Mouse (Mus musculus): Measurements from ENCODE around the gene BC024978.

BC024978 gene

DNA sequence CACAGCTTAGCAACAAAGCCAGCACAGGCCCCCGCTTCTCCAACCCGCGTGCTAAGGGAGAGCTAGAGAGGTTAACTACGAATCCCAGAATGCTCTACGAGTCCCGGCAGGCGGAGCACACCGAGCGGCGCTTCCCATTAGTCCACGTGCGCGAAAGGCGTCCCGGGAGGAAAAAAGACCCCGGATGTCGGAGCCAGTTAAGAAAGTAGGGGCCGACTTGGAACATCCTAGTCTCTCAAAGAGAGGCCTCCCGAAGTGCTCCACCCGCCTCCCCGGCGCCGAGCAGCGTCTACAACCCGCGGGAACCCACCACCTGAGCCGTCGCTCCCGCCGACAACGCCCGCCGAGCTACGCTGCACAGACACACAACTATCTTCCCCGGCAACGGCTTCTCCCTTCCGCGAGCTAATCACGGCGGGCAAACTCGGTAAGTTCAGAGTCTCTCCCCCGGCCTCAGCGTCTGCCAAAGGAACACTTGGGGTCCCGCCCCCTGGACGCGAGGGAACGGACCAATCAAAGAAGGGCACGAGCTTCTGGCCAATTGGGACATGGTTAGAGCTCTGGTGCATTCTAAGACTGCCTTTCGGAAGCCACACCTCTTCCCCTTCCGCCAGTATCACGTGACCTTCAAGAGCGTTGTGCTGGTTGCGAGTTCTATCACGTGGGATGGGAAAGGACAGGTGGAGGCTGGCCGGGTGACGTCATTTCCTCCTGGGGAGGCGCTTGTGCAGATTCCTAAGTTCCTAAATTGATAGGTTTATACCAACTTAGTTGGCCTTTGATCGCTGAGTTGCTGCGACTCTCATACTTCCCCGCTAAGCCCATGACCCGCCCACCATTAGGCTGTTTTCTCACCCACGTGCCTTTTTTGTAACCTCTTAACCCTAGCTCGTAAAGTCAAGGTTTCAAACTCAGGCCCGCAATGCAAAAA is at the start of gene BC024978, which contains the start of gene Snrpa:
TSS of gene BC024978 (plus strand) at position 101 of the 931 bp plus-strand sequence.
TSS of gene Snrpa (minus strand) at position 591 of the 931 bp plus-strand sequence.
- no peak for TF ChIP-seq GATA4 (IDR thresholded peaks at IDR 0.05; ENCODE audit: insufficient replicate concordance, low read length)

DNA sequence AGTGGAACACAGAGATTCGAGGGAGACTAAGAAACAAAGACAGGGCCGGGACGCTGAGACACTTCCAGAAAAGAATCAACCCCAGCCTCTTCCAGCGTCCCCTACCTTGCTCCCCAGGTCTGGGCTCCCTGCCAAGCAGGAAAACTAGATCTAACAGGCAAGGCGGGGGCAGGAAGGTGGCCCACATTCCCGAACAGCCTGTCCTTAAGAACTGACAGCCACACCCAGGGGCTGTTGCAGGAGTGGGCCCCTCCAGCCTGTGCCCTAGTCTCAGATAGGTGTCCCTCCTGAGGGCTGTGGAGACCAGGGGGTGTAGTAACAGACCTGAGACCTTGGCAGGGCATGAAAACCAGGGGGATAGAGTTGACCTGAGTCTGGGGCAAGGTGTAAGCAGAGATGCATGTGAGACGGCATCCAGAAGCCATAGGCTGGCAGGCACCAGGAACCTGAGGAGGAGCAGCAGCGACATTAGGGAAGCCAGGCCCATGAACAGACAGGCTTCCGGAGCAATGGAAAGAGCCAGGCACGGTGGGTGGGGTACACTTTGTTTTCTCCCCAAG is 42.3 kb upstream of the BC024978 start, which contains the start of gene Cyp2t4:
TSS of gene Cyp2t4 (plus strand) at position 510 of the 560 bp plus-strand sequence.
- TF ChIP-seq GATA4 (IDR thresholded peaks at IDR 0.05; ENCODE audit: insufficient replicate concordance, low read length) = no peak

DNA sequence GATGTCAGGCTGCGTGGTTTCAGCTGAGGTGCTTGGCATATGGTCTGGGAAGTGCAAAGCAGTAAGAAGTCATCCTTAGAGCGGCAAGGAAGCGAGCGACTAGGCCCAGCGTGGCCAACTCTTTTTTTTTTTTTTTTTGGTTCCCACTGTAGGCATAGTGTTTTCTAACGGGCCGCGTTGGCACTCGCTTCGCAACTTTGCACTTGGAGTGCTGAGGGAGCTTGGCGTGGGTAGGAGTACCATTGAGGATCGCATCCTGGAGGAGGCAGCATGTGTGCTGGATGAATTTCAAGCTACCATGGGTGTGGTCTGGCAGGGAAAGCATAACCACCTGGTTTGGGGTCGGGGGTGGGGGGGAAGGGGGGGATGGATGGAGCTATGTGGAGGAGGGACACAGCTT is 39.6 kb upstream of the BC024978 start:
- TF ChIP-seq GATA4 (IDR thresholded peaks at IDR 0.05; ENCODE audit: insufficient replicate concordance, low read length) = no peak

DNA sequence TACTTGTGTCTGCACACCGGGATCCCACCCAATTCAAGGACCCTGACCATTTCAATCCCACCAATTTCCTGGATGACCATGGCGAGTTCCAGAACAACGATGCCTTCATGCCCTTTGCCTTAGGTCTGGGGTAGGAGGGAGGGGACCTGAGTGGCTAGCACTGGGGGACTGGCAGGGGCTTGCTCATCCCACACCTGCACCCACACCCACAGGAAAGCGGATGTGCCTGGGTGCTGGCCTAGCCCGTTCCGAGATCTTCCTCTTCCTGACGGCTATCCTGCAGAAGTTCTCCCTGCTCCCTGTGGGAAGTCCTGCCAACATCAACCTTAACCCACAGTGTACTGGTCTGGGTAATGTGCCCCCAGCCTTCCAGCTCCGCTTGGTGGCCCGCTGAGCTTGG is 37.4 kb upstream of the BC024978 start:
- no peak for TF ChIP-seq GATA4 (IDR thresholded peaks at IDR 0.05; ENCODE audit: insufficient replicate concordance, low read length)

DNA sequence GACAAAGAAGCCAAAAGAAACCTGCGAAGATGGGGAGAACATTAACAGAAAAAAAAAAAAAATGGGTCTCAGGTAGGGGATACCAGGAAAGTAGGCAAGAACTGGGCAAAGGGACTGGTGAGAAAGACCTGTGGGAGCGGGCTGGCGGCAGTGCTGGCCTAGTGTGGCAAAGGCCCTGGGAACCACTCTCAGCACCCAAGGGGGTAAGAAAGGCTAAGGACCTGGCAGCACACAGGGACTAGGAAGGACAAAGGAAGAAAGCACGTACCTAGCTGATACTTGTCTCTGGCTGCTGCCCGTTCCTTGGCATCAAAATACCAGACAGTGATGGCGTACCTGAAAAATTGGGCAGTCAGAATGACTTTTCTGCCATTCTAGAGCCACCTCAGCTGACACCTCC is 36.3 kb upstream of the BC024978 start:
- TF ChIP-seq GATA4 (IDR thresholded peaks at IDR 0.05; ENCODE audit: insufficient replicate concordance, low read length) = no peak

DNA sequence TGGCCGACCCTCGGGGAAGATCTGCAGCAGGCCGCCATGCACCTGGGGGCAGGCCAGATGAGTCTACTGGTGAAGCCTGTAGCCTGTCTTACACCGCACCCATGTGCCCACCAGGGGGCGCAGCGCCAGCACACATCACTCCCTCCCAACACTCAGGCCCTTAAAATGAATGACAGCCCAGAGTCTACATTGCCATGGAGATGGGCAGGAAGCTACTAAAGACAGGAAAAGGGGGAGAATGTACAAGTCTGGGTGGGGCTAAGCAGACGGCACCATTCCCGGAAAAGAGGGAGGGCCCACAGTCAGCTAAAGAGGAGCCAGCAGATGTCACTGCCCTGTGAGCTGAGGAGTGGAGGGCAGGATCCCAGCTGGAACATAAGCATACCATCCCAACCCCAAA is 35.7 kb upstream of the BC024978 start:
- no peak for TF ChIP-seq GATA4 (IDR thresholded peaks at IDR 0.05; ENCODE audit: insufficient replicate concordance, low read length)

DNA sequence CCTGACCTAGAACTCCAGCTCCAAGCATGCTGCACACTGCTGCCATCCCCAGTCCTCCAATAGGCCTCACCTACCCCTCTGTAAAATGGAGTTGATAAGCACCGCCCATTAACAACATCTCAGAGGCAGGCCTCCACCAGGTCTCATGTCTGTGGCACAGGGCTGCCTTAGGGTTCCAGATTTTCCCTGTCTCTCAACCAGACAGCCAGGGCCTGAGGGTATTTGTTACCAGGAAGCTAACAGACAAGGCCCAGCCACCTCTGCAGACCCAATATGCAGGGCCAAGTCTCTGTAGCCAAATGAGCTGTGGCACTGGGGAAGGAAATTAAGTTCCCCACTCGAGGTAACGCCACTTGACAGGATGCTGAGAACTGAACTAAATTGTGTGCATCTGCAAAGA is 34.7 kb upstream of the BC024978 start:
- no peak for TF ChIP-seq GATA4 (IDR thresholded peaks at IDR 0.05; ENCODE audit: insufficient replicate concordance, low read length)

DNA sequence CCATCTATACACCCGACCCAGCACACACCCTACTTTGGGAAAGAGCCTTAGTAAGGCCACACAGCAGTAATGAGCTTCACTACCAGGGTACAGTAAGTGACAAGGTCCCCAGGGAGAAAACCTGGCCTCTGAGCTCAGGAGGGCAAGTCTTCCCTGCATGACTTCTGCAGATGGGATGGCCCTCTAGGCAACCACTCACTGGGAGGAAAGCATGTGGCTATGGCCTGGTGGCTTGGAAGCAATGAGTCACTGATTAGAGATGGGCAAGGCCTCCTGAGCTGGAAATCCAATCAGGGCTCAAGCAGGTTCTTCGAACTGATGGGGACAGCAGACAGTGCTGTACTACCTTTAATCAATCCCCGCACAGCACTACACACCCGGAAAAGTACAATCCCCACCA is 33.8 kb upstream of the BC024978 start:
- no peak for TF ChIP-seq GATA4 (IDR thresholded peaks at IDR 0.05; ENCODE audit: insufficient replicate concordance, low read length)

DNA sequence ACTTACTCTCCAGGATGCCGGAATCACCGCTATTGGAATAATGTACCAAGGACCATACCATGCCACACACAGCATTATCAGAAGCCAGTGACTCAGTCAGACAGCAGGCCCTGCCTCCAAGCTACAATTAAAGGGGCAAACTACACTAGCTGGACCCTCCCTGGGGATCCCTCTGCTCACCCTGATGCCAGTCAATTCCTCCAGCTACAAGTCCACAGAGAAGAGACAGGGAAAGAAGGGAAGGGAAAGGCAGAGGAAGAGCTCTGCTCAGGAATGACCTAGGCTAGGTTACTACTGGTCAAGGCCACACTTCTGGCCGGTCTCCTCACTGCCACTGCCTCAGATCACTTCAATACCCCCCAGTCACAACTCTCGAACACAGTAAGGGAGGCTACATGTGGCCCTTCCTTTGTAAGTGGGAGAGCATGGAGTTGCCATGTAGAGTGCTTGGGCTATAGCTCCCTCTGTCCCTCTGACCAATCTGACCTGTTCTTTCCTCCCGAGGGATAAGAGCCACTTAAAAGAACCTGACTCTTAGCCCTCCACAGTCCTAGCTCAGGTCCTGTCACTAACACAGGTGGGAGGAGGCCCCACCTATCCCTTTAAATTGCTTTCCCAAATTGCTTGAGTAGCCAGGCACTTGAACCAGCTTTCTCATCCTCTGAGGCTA is 32.7 kb upstream of the BC024978 start:
- TF ChIP-seq GATA4 (IDR thresholded peaks at IDR 0.05; ENCODE audit: insufficient replicate concordance, low read length) = no peak

DNA sequence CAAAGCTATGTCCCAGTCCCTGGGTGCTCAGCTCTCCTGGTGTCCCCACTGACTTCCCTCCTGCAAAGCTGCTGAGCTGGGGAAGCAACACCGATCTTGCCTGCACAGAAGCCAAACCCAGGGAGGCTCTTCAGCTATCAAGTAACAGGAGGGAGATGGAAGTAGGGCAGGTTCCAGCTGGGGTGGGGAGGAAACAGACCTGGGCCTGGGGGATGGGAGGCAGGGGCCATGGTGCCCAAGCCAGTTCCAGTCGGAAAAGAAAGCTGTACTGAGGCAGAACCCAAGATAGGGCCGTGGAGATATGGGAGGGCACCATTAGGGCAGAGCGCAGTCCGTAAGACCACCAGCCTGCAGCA is 32.2 kb upstream of the BC024978 start:
- no peak for TF ChIP-seq GATA4 (IDR thresholded peaks at IDR 0.05; ENCODE audit: insufficient replicate concordance, low read length)

DNA sequence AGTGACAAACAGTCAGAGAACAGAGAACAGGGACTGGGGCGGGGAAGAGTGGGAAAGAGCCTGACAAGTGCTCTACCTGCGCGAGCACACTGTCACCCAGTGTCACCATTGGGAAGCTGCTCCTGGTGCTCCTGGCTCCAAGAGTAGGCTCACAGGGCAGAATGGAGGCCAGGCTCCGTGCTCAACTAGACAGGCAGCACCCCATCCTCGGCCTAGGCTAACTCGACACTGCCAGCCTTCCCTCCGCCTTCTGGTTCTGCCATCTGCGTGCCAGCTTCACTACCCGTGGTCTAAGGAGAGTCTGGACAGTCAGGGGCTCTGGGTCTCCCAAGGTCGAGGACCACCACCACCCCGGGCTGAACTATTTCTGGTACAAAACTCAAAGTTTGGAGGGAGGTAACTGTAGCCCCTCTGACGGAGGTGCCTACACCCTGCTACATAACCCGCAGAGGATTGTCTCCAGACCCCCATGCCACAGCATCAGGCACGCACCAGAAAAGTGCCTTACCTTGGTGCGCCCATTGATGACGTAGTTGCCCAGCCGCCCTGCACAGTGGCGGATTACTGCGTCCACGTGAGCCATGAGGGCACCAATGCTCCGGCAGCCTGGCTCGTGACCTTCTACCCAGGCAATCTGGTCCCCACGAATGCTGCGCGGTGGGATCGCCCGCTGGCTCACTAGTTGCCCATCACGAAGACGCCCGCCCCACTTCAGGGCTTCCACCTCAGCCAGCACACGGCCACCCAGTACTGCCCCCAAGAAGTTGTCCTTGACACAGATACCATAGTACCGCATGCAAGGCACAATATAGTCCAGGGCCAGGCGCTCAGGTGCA is 31.3 kb upstream of the BC024978 start:
- no peak for TF ChIP-seq GATA4 (IDR thresholded peaks at IDR 0.05; ENCODE audit: insufficient replicate concordance, low read length)

DNA sequence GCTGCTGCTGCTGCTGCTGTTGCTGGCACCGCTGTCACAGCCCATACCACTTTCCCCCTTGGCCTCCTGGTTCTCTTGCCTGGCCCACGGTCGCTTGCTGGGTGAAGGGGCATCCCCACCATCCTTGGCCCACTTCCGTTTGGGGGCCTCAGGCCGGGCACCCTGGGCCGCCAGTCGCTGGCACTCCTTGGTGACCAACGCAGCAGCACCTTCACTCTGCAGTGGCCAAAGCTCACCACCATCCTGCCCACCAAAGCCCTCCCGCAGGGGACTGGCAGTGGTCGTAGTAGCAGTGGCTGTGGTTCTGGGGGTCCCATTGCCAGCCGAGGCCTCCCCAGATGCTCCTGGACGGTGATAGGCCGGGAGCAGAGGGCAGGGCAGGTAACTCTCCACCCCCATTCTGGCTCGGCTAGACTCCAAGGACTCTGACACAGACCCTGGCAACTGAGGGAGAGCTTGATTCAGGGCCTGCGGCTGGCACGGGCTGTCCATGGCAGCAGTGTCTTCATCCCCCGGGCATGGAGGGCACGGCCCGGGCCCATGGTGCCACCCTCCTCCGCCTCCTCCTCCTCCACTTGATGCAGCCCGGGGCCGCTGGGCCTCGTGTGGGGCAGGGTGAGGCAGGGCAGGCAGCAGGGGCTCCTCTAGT is 30.4 kb upstream of the BC024978 start:
- no peak for TF ChIP-seq GATA4 (IDR thresholded peaks at IDR 0.05; ENCODE audit: insufficient replicate concordance, low read length)

DNA sequence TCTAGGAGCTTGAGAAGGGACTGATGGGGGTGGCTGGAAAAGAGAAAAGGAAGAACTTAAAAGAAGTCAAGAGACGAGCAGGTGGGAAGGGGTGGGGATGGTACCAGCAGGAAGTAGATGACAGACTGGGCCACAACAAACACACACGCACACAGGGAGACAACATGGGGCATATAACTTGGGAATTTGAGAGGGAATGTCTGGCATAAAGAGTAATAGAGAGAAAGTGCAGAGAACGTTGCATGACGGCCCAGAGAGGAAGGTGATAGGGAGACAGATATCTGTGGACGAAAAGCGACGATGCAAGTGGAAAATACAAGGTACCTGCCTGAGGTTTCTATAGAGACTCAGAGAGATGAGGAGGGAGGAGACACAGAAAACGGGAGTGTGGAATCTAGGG is 29.9 kb upstream of the BC024978 start:
- TF ChIP-seq GATA4 (IDR thresholded peaks at IDR 0.05; ENCODE audit: insufficient replicate concordance, low read length) = no peak

DNA sequence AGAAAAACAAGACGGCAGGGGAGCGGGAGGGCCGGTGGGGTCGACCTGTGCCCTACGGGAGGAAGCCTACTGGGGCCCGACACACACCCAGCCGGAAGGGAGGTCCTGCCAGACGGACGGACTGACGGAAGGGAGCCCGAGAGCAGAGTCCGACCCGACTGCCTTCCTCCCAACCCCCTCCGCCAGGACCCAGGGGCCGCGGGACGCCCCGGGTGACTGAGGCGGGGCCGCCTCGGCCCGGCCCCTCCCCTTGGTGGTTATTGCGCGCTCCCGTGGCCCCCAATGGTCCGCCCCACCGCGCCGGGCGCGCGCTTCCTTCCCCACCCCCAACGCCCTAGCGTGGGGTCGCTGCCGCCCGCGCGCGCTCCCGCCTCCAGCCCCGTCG is 29.4 kb upstream of the BC024978 start:
- TF ChIP-seq GATA4 (IDR thresholded peaks at IDR 0.05; ENCODE audit: insufficient replicate concordance, low read length) = no peak; the same call in 1 of the 2 replicates
